Mouse (Mus musculus): ENCODE data around the gene Fgf15.

DNA sequence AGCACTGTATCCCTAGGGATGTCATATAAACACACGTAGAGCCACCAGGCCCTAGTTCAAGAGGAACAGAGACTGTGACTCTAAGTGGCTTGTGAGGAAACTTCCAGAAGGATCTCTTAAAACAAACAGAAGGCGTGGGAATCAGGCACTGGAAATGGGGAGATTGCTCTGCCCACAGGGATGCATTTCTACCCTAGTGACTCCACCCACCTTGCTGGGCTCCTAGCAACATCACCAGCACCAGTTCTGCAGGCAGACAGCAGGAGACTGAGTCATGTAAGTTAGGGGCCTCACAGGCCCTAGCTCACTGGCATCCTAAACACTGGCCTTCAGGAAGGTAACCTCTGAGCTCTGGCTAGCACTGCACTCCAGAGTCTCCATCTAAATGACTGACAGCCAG is 4.5 kb upstream of the Fgf15 start:
- TF ChIP-seq MAFK (IDR thresholded peaks at IDR 0.05; ENCODE audit: insufficient read depth, low read depth, low read length) (no peak), ZC3H11A (IDR thresholded peaks at IDR 0.05; ENCODE audit: borderline replicate concordance, low read depth, low read length) (no peak), CHD2 (IDR thresholded peaks at IDR 0.05; ENCODE audit: low read depth, low read length) (no peak), HCFC1 (IDR thresholded peaks at IDR 0.05; ENCODE audit: borderline replicate concordance, insufficient read depth, low read length) (no peak)

Measured in ES-E14 (cell line).